Mouse (Mus musculus) frontal cortex, postnatal 14 days (tissue): ENCODE results near the gene Cenpa.
A peak's percentile ranks its signal among the peaks of the same experiment; 100 is the strongest.

Experiments used
- DNase-seq, 2 experiments: peaks; one replicate each; pipeline ENCODE4 v3.0.0; 2022; ENCODE audit warnings: low spot score in 2 of 2

Cenpa gene

GRCm38 (mm10) chr5:30666391-30667195, at the start of gene Cenpa:
Gene Cenpa (plus strand): TSS chr5:30666777.
- peak; percentile 86 to 88 for DNase-seq

DNA sequence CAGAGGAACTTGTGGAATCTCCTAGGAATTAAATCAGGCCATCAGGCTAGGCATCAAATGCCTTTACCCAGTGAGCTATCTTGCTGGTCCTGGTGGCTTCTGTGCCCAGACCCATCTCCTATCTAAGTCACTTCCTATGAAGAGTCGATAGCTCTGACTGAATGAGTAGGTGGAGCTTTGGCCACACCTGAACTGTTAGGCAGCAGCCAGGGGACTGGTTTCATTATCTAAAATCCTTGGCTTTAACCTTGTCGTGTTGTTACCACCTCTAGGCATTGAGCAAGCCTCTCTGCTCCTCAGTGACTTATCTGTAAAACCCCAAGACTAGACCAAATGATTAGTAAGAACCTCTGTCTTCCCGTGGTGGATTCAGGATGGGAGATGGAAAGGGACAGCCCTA, 49.2 kb upstream of the Cenpa start:
- DNase-seq = no peak

- no peak for DNase-seq
Observed at GRCm38 (mm10) chr5:30617851-30618250, 48.7 kb upstream of the Cenpa start.

DNA sequence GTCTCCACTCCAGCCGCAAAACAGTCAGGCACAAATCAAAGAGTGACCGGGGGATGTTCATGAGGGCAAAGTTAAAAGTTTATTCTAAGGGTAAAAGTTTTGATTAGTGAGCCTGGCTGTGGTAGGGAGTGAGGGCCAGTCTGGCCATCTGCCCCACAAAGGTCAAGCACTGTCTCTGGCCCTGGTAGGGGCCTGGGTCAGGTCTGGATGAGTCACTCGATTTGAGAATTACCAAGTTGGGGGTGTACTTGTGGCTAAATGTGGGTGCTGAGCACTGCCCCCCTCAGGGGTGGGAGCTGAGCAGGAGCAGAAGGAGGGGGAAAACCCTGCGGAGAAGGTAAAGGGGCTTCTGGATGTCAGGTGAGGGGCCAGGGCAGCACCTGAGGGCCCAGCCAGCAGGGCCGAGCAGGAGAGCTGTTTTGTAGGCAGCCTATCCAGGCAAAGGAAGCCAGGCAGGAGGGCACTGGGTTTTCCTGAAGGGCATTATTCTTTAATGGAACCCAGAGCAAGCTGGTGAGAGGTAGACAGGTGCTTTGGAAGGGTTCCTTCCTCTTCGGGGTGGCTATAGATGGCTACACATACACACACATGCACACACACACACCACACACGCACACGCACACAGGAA, 48.1 kb upstream of the Cenpa start:
- no peak for DNase-seq

DNA sequence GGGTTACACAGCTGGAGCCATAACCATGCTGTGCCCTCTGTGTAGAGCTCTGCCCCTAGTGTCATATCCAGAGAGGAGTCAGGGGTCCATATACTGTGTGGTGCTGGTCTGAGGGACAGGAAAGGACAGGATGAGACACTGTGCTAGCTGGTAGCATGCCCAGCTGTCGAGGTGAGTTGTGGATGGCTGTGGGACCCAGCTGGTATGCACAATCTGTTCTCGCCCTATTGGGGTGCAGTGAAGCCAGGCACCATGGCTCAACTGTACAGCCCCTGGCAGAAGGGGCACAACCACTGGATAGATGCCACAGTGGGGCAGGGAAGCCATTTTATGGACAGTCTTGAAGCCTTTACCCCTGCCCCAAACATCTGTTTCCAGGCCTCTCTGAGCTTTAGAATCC, 47.4 kb upstream of the Cenpa start:
- no peak for DNase-seq

GRCm38 (mm10) chr5:30620567-30620966, 46.0 kb upstream of the Cenpa start:
- no peak for DNase-seq

GRCm38 (mm10) chr5:30621211-30621790, 45.3 kb upstream of the Cenpa start:
- DNase-seq = no peak

- DNase-seq = no peak
Observed at GRCm38 (mm10) chr5:30621844-30622176, 44.8 kb upstream of the Cenpa start.

DNA sequence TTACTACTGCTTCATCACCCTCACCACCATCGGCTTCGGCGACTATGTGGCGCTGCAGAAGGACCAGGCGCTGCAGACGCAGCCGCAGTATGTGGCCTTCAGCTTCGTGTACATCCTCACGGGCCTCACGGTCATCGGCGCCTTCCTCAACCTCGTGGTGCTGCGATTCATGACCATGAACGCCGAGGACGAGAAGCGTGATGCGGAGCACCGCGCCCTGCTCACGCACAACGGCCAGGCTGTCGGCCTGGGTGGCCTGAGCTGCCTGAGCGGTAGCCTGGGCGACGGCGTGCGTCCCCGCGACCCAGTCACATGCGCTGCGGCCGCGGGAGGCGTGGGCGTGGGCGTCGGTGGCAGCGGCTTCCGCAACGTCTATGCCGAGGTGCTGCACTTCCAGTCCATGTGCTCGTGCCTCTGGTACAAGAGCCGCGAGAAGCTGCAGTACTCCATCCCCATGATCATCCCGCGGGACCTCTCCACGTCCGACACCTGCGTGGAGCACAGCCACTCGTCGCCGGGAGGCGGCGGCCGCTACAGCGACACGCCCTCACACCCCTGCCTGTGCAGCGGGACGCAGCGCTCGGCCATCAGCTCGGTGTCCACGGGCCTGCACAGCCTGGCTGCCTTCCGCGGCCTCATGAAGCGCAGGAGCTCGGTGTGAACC, 44.3 kb upstream of the Cenpa start:
- DNase-seq = no peak

GRCm38 (mm10) chr5:30622841-30623185, 43.8 kb upstream of the Cenpa start:
- DNase-seq = no peak

DNA sequence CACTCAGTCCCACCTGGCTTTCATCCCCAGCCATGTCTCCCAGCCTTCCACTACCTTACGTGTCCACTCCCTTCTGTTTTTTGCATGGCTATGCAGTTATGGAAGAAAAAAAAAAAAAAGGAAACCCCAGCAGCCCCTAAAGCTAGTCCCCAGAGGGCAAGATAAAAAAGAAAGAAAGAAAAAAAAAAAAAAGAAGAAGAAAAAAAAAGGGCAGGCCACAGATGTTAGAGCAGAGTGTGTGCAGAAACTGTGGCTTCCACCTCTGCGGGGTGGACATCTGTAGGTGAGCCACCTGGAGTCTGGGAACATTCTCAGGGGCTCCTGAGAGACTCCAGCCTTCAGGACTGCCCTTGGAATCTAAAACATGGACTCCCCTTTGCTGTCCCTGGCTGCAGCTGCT, 43.2 kb upstream of the Cenpa start:
- DNase-seq = no peak

- no peak for DNase-seq
Observed at GRCm38 (mm10) chr5:30624311-30624710, 42.3 kb upstream of the Cenpa start.

DNA sequence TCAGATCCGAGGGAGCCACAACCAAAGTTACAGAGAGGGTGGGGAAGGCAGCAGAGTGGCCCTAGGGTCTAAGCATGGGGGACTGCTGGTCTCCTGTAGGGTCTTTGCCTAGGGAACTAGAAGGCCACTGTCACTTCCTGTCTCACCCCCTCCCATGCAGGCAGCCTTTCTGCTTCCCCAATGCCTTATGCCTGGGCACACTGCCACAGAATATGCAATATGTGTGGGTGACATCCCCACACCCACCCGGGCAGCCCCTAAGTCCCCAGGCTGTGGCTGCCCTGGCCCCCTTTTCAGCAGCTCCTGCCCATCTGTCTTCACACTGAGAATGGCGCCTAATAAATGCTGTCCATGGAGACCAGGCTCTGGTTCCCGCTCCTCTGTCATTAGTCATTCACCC, 41.7 kb upstream of the Cenpa start:
- DNase-seq = no peak

DNA sequence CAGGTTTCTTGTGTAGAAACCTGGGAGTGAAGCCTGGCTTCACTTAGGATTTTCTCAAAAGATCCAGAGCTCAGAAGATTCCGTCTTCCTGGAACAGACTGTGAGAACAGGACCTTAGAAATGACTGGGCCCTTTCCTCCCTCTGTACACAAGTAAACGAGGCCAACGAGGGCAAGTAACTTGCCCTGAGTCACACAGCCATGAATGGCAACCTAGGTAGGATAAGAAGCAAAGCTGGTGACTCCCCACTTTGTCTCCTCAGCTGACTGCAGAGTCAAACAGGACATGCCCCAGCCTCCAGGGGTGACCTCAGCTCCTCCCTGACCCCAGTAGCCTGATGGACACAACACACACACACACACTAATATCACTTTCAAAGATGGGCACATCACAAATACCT, 41.2 kb upstream of the Cenpa start:
- DNase-seq = no peak

DNA sequence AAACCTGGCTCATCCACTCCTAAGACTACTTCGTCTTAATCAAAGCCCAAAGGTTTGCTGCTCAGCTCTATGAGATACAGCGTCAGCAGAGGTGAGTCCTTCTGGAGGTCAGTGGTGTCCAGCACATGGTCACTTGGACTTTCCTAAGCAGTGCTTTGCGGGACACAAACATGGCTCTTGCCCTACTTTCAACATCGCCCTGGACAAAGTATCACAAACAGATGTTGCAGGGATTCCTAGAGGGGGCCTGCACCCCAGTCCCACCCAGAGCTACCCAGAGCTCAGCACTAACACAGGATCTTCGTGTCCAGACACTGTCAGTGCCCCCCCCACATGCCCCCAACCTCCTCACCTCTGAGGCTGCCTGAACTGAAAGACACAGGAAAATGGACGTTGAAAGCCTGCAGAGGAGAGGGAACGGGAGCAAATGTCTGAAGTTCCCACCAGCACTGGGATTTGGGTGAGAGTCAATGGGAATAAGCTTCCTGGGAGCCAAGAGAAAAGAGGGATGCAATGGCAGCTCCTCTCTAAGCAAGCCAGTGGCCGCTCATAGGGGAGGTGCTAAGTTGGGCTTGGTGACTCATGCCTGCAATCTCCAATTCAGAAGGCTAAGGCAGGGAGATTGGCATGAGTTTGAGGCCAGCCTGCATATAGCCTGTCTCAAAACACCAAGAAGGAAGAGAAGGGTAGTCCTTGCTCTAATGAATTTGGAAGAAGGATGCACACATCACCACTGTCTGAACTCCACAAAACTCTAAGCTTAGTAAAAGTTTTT, 40.1 kb upstream of the Cenpa start:
- no peak for DNase-seq

GRCm38 (mm10) chr5:30628511-30628910, 38.1 kb upstream of the Cenpa start:
- no peak for DNase-seq

- no peak for DNase-seq
Observed at GRCm38 (mm10) chr5:30630401-30630800, 36.2 kb upstream of the Cenpa start.

DNA sequence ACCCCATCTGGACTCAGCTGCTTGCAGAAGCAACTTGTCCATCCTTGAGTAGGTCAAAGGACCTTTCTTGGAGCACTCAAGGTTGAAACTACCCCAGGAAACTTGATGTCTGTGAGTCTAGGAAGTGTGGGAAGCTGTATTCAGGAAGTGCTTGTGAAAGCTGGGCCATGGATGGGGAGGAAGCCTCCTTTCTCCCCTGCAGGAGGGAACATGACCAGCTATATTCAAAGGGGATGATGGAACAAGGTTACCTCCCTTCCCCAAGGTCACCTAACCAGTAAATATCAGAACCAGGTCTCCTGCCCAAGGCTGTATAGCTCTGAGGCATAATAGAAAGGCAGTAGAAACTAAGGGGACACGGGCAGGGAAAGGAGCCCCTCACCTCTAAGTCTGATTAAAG, 34.4 kb upstream of the Cenpa start:
- no peak for DNase-seq

DNA sequence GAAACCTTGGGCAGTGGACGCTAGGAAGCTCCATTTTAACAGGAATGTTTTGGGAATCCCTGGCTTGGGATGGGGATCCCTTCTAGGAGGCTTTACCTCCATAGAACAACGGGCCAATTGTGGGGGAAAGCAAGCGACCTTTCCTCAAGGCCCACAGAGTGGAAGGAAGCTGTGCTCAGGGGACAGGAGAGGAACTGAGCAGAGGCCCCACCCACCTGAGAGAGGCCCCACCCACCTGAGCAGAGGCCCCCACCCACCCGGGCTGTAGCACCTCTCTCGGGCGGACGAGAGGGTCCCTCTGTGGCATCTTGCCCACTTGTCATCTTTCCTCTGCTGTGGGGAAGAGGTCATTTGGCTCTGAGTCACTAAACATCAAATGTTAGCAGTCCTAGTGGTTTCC, 29.6 kb upstream of the Cenpa start:
- no peak for DNase-seq

- DNase-seq = peak; percentile 62 to 74
Observed at GRCm38 (mm10) chr5:30638041-30638440, 28.5 kb upstream of the Cenpa start.

DNA sequence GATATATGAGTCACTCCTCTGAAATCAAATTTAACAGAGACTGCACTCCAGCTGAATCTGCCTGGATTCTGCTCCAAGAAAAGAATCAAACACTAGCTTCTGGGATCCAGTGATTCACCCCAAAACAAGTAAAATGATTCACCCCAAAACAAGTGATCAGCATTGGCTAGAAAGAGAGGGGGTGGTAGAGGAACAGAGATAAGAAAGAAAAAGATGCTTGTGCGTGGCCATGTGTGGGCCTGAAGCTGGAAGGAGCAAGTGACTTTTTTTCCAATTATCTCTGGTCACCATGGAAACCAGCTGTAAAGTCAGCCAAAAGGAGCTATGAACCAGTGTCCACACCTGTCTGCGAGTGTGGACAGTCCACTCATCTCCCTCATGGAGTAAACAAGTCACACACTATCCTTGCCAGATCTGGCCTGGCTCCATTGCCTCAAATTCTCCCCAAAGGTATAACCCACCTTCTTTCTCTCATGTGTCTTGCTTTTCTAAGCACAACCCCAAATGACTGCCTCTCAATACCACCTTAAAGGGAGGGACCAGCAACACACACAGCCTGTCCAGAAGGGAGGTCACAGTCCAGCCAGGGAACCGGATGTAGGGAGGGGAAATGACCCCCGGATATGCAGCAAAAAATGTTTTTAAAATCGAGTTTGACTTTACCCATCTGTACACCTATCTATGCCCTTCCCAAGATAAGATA, 22.9 kb upstream of the Cenpa start:
- no peak for DNase-seq
